Mouse (Mus musculus) liver, embryonic 15.5 days (tissue): ENCODE measurements at regions not wholly inside any gene's neighbourhood (a gene's known extent, or its start where the extent isn't known, plus 50 kb on each side); places are given as distances from the start of the nearest gene placed in this dataset.

ENCODE experiments used
- ATAC-seq: fragments of 200-750 bp; cut with Nextera tagmentation; 2 replicates; pipeline ENCODE4 v1.8.0; 2017; ENCODE audit warnings: moderate number of reproducible peaks, mild to moderate bottlenecking, moderate library complexity; ENCODE audit not compliant: insufficient read depth
- H3K27ac ChIP-seq: fragments of 300-500 bp; sonication (generic); replicated peaks from 2 replicates; pipeline ENCODE4 v1.5.1; 2015; ENCODE audit warnings: mild to moderate bottlenecking, inconsistent platforms
- H3K27me3 ChIP-seq: fragments of 300-500 bp; sonication (generic); 2 replicates; pipeline ENCODE4 v1.6.1; 2015; ENCODE audit warnings: mild to moderate bottlenecking, inconsistent platforms
- H3K36me3 ChIP-seq: fragments of 300-500 bp; sonication (generic); replicated peaks from 2 replicates; pipeline ENCODE4 v1.6.1; 2015; ENCODE audit warnings: moderate library complexity, mild to moderate bottlenecking, inconsistent platforms
- H3K4me1 ChIP-seq: fragments of 300-500 bp; sonication (generic); replicated peaks from 2 replicates; pipeline ENCODE4 v1.6.1; 2015; ENCODE audit warnings: inconsistent platforms
- H3K4me2 ChIP-seq: fragments of 300-500 bp; sonication (generic); 2 replicates; pipeline ENCODE4 v1.6.1; 2015; ENCODE audit warnings: moderate library complexity, mild to moderate bottlenecking, inconsistent platforms
- H3K4me3 ChIP-seq: fragments of 300-500 bp; sonication (generic); replicated peaks from 2 replicates; pipeline ENCODE4 v1.5.1; 2015; ENCODE audit warnings: mild to moderate bottlenecking, inconsistent platforms
- H3K9ac ChIP-seq: fragments of 300-500 bp; sonication (generic); 2 replicates; pipeline ENCODE4 v1.6.1; 2015; ENCODE audit warnings: moderate library complexity, mild to moderate bottlenecking, inconsistent platforms
- H3K9me3 ChIP-seq: fragments of 300-500 bp; sonication (generic); replicated peaks from 2 replicates; pipeline ENCODE4 v1.6.1; 2016; ENCODE audit warnings: inconsistent platforms
- WGBS: fragments of 180-500 bp; shearing (Covaris S2); methylation state at CpG from one replicate; pipeline ENCODE4 v1.1.7; 2015; ENCODE audit warnings: mixed read lengths; ENCODE audit not compliant: insufficient replicate concordance; 5-methylcytosine and 5-hydroxymethylcytosine counted together

GRCm38 (mm10) chr14:72850884-72851283 is 141.1 kb upstream of the Fndc3a start:
- H3K4me2 ChIP-seq = no peak overlapping the region
- 52% methylated on average over 3 of the region's 3 CpGs for WGBS
- H3K9ac ChIP-seq = no peak overlapping the region
- H3K9me3 ChIP-seq = no peaks in the 10 kb centered on the region
- no peaks in the 10 kb centered on the region for H3K27me3 ChIP-seq
- H3K27ac ChIP-seq = no peak overlapping the region
- ATAC-seq = no peak
- no peak overlapping the region for H3K4me3 ChIP-seq
- no peaks in the 10 kb centered on the region for H3K36me3 ChIP-seq
- H3K4me1 ChIP-seq = no peaks in the 10 kb centered on the region

GRCm38 (mm10) chr14:72848271-72848955 is 138.6 kb upstream of the Fndc3a start:
- H3K4me3 ChIP-seq = no peak overlapping the region
- H3K4me2 ChIP-seq = no peak overlapping the region
- no peaks in the 10 kb centered on the region for H3K36me3 ChIP-seq
- H3K27me3 ChIP-seq = no peaks in the 10 kb centered on the region
- H3K9ac ChIP-seq = no peak overlapping the region
- no peaks in the 10 kb centered on the region for H3K4me1 ChIP-seq
- H3K9me3 ChIP-seq = no peaks in the 10 kb centered on the region
- WGBS = 56% methylated on average over 4 of the region's 4 CpGs
- no peak for ATAC-seq
- no peak overlapping the region for H3K27ac ChIP-seq

- no peak overlapping the region for H3K9ac ChIP-seq
- no peaks in the 10 kb centered on the region for H3K4me1 ChIP-seq
- no peak overlapping the region for H3K27ac ChIP-seq
- no peaks in the 10 kb centered on the region for H3K9me3 ChIP-seq
- H3K4me3 ChIP-seq = no peak overlapping the region
- no peak overlapping the region for H3K4me2 ChIP-seq
- H3K27me3 ChIP-seq = no peaks in the 10 kb centered on the region
- 61% methylated on average over 7 of the region's 7 CpGs for WGBS
- no peaks in the 10 kb centered on the region for H3K36me3 ChIP-seq
- ATAC-seq = no peak
Observed at GRCm38 (mm10) chr14:72847466-72847865, 137.7 kb upstream of the Fndc3a start.

- no peak overlapping the region for H3K27ac ChIP-seq
- no peaks in the 10 kb centered on the region for H3K4me1 ChIP-seq
- no peak for ATAC-seq
- no peaks in the 10 kb centered on the region for H3K27me3 ChIP-seq
- H3K9me3 ChIP-seq = no peaks in the 10 kb centered on the region
- H3K36me3 ChIP-seq = no peaks in the 10 kb centered on the region
- no peak overlapping the region for H3K9ac ChIP-seq
- no peak overlapping the region for H3K4me3 ChIP-seq
- 72% methylated on average over 5 of the region's 5 CpGs for WGBS
- no peak overlapping the region for H3K4me2 ChIP-seq
Observed at GRCm38 (mm10) chr14:72845621-72846440, 136.0 kb upstream of the Fndc3a start.

GRCm38 (mm10) chr14:72844753-72845369 is 135.1 kb upstream of the Fndc3a start:
- no peak for ATAC-seq
- Histone ChIP-seq H3K4me2 (no peak overlapping the region), H3K27me3 (no peaks in the 10 kb centered on the region), H3K27ac (no peak overlapping the region), H3K9me3 (no peaks in the 10 kb centered on the region), H3K36me3 (no peaks in the 10 kb centered on the region), H3K9ac (no peak overlapping the region), H3K4me1 (no peaks in the 10 kb centered on the region), H3K4me3 (no peak overlapping the region)
- WGBS = 33% methylated on average over 5 of the region's 5 CpGs

- WGBS = 47% methylated on average over 1 of the region's 1 CpGs
Observed at GRCm38 (mm10) chr14:72841753-72842152, 131.9 kb upstream of the Fndc3a start.

GRCm38 (mm10) chr14:72835158-72835557 is 125.4 kb upstream of the Fndc3a start:
- no peak overlapping the region for H3K4me3 ChIP-seq
- no peaks in the 10 kb centered on the region for H3K36me3 ChIP-seq
- no peak overlapping the region for H3K9ac ChIP-seq
- ATAC-seq = no peak
- H3K27me3 ChIP-seq = no peaks in the 10 kb centered on the region
- H3K27ac ChIP-seq = no peak overlapping the region
- no peak overlapping the region for H3K4me2 ChIP-seq
- 68% methylated on average over 4 of the region's 4 CpGs for WGBS
- H3K9me3 ChIP-seq = no peaks in the 10 kb centered on the region
- no peaks in the 10 kb centered on the region for H3K4me1 ChIP-seq

More at GRCm38 (mm10) chr14:72841753-72842152, 131.9 kb upstream of the Fndc3a start:
- Histone ChIP-seq H3K4me3 (no peak overlapping the region), H3K36me3 (no peaks in the 10 kb centered on the region), H3K9me3 (no peaks in the 10 kb centered on the region), H3K27ac (no peak overlapping the region), H3K4me2 (no peak overlapping the region), H3K27me3 (no peaks in the 10 kb centered on the region), H3K9ac (no peak overlapping the region), H3K4me1 (no peaks in the 10 kb centered on the region)
- ATAC-seq = no peak

GRCm38 (mm10) chr14:72829261-72829660 is 119.5 kb upstream of the Fndc3a start:
- no peak for ATAC-seq
- H3K4me3 ChIP-seq = no peak overlapping the region
- 25% methylated on average over 5 of the region's 5 CpGs for WGBS
- H3K9ac ChIP-seq = no peak overlapping the region
- no peaks in the 10 kb centered on the region for H3K4me1 ChIP-seq
- no peaks in the 10 kb centered on the region for H3K9me3 ChIP-seq
- no peak overlapping the region for H3K4me2 ChIP-seq
- H3K27me3 ChIP-seq = no peaks in the 10 kb centered on the region
- H3K27ac ChIP-seq = no peak overlapping the region
- H3K36me3 ChIP-seq = no peaks in the 10 kb centered on the region

- Histone ChIP-seq H3K4me1 (no peaks in the 10 kb centered on the region), H3K27ac (no peak overlapping the region), H3K27me3 (no peaks in the 10 kb centered on the region), H3K9me3 (no peaks in the 10 kb centered on the region), H3K36me3 (no peaks in the 10 kb centered on the region), H3K4me2 (no peak overlapping the region), H3K4me3 (no peak overlapping the region), H3K9ac (no peak overlapping the region)
- 46% methylated on average over 4 of the region's 4 CpGs for WGBS
- no peak for ATAC-seq
Observed at GRCm38 (mm10) chr14:72825549-72825948, 115.7 kb upstream of the Fndc3a start.

GRCm38 (mm10) chr14:72822231-72822615 is 112.4 kb upstream of the Fndc3a start:
- H3K9ac ChIP-seq = no peak overlapping the region
- no peaks in the 10 kb centered on the region for H3K4me1 ChIP-seq
- WGBS = 16% methylated on average over 3 of the region's 3 CpGs
- H3K36me3 ChIP-seq = no peaks in the 10 kb centered on the region
- no peak overlapping the region for H3K4me2 ChIP-seq
- no peak overlapping the region for H3K27ac ChIP-seq
- ATAC-seq = no peak
- no peaks in the 10 kb centered on the region for H3K9me3 ChIP-seq
- H3K27me3 ChIP-seq = no peaks in the 10 kb centered on the region
- no peak overlapping the region for H3K4me3 ChIP-seq

- WGBS = 53% methylated on average over 13 of the region's 13 CpGs
- Histone ChIP-seq H3K4me1 (no peaks in the 10 kb centered on the region), H3K9me3 (no peaks in the 10 kb centered on the region)
Observed at GRCm38 (mm10) chr14:72821517-72822230, 111.9 kb upstream of the Fndc3a start.

More at GRCm38 (mm10) chr14:72821517-72822230, 111.9 kb upstream of the Fndc3a start:
- no peak overlapping the region for H3K27ac ChIP-seq
- no peak for ATAC-seq
- no peak overlapping the region for H3K4me2 ChIP-seq
- no peak overlapping the region for H3K9ac ChIP-seq
- H3K36me3 ChIP-seq = no peaks in the 10 kb centered on the region
- H3K27me3 ChIP-seq = no peaks in the 10 kb centered on the region
- no peak overlapping the region for H3K4me3 ChIP-seq
